Mouse (Mus musculus): ENCODE data around the gene Vmn1r16. TPM values are rescaled to one million over a fixed set of nuclear protein-coding genes. Genes with fewer than 3 reads are reported as not detected.
"Not testable (repeated sequence)": the region's sequence is repeated elsewhere in the genome, so short reads cannot be mapped to it uniquely, and the experiment has no call there.

Vmn1r16 gene
- polyA plus RNA-seq (2015; fragmentation: Nextera tagmentation; extraction: Ambion mirVana), result not detected in 2 replicates

GRCm38 (mm10) chr6:57329394-57329793, at the start of gene Vmn1r16:
Vmn1r16 (minus strand) TSS chr6:57329494.
- Histone ChIP-seq H3K9me3 (replicated peaks; ENCODE audit: control insufficient read depth, low read length) (no peaks in the 10 kb centered on the region), H3K4me3 (ENCODE audit: low read depth, low read length) (no peak within 1 kb of the TSS), H3K9ac (ENCODE audit: low read depth, low read length) (no peak within 1 kb of the TSS), H3K4me1 (ENCODE audit: control insufficient read depth, low read depth, low read length) (no peaks in the 10 kb centered on the region), H3K4me2 (ENCODE audit: low read depth, low read length) (no peak within 1 kb of the TSS), H3K36me3 (ENCODE audit: control insufficient read depth, insufficient read depth) (no peaks in the 10 kb centered on the region), H3K27ac (ENCODE audit: low read length) (no peak within 1 kb of the TSS), H3K27me3 (ENCODE audit: control insufficient read depth, insufficient read depth, low read depth, low read length) (no peaks in the 10 kb centered on the region)
- no peak for ATAC-seq (ENCODE audit: low read depth)
- WGBS (ENCODE audit: insufficient replicate concordance), result 45% methylated on average over 3 of the region's 3 CpGs

DNA sequence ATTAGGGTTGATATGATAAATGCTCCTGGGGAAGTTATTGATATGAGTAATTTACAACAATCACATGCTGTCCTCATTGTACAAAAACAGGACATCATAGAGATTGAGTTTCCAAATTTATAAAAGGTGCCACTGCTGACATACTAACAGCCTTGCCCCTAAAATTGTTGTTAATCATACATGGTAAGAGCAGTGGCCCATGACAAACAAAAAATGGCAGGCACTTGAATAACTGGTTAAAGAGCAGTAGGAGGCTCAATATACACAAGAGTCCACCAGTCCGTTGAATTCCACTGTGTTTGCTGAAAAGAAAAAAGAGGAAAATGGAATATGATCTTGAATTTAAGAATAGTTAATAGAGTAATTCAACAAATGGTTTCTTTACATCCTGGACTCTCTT, 38.2 kb upstream of the Vmn1r16 start:
- H3K4me3 ChIP-seq (ENCODE audit: low read depth, low read length), result no peak overlapping the region
- H3K9me3 ChIP-seq (replicated peaks; ENCODE audit: control insufficient read depth, low read length), result no peaks in the 10 kb centered on the region
- no peaks in the 10 kb centered on the region for H3K4me1 ChIP-seq (ENCODE audit: control insufficient read depth, low read depth, low read length)
- no peak for ATAC-seq (ENCODE audit: low read depth)
- 58% methylated on average over 1 of the region's 1 CpGs for WGBS (ENCODE audit: insufficient replicate concordance)
- no peaks in the 10 kb centered on the region for H3K27me3 ChIP-seq (ENCODE audit: control insufficient read depth, insufficient read depth, low read depth, low read length)
- no peak overlapping the region for H3K9ac ChIP-seq (ENCODE audit: low read depth, low read length)
- no peak overlapping the region for H3K27ac ChIP-seq (ENCODE audit: low read length)
- H3K36me3 ChIP-seq (ENCODE audit: control insufficient read depth, insufficient read depth), result no peaks in the 10 kb centered on the region
- H3K4me2 ChIP-seq (ENCODE audit: low read depth, low read length), result no peak overlapping the region

DNA sequence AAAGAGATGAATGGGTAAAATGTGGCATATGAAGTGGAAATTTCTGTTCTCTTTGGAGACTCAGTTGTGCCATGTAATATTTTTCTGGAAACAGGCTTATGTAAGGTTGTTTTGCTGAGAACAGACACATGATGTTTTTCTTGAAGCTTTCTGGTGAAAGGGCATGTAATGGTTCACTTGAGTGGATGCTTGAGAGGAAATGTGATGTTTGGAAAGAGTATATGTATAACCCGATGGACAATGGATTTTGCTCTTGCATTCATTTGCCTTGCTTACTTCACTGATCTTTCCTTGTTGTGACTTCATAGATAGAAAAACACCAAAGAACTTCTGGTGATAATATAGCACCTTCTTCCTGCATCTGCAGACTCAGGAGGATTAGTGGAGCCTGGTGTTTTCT, 36.6 kb upstream of the Vmn1r16 start:
- WGBS (ENCODE audit: insufficient replicate concordance), result 71% methylated on average over 1 of the region's 1 CpGs
- not testable (repeated sequence) for H3K27me3 ChIP-seq (ENCODE audit: control insufficient read depth, insufficient read depth, low read depth, low read length); H3K9me3 ChIP-seq (replicated peaks; ENCODE audit: control insufficient read depth, low read length); H3K4me2 ChIP-seq (ENCODE audit: low read depth, low read length); H3K27ac ChIP-seq (ENCODE audit: low read length); ATAC-seq (ENCODE audit: low read depth); H3K36me3 ChIP-seq (ENCODE audit: control insufficient read depth, insufficient read depth); H3K4me3 ChIP-seq (ENCODE audit: low read depth, low read length); H3K4me1 ChIP-seq (ENCODE audit: control insufficient read depth, low read depth, low read length); H3K9ac ChIP-seq (ENCODE audit: low read depth, low read length)

GRCm38 (mm10) chr6:57363627-57364026, 34.3 kb upstream of the Vmn1r16 start, which contains the start of gene Vmn1r17:
Vmn1r17 (minus strand) TSS chr6:57363727.
- no peaks in the 10 kb centered on the region for H3K4me1 ChIP-seq (ENCODE audit: control insufficient read depth, low read depth, low read length)
- H3K36me3 ChIP-seq (ENCODE audit: control insufficient read depth, insufficient read depth), result no peaks in the 10 kb centered on the region
- no peak for ATAC-seq (ENCODE audit: low read depth)
- H3K4me3 ChIP-seq (ENCODE audit: low read depth, low read length), result no peak within 1 kb of the TSS
- no peak within 1 kb of the TSS for H3K4me2 ChIP-seq (ENCODE audit: low read depth, low read length)
- H3K9ac ChIP-seq (ENCODE audit: low read depth, low read length), result no peak within 1 kb of the TSS
- WGBS (ENCODE audit: insufficient replicate concordance), result 58% methylated on average over 1 of the region's 1 CpGs
- no peak within 1 kb of the TSS for H3K27ac ChIP-seq (ENCODE audit: low read length)
- no peaks in the 10 kb centered on the region for H3K27me3 ChIP-seq (ENCODE audit: control insufficient read depth, insufficient read depth, low read depth, low read length)
- H3K9me3 ChIP-seq (replicated peaks; ENCODE audit: control insufficient read depth, low read length), result no peaks in the 10 kb centered on the region

DNA sequence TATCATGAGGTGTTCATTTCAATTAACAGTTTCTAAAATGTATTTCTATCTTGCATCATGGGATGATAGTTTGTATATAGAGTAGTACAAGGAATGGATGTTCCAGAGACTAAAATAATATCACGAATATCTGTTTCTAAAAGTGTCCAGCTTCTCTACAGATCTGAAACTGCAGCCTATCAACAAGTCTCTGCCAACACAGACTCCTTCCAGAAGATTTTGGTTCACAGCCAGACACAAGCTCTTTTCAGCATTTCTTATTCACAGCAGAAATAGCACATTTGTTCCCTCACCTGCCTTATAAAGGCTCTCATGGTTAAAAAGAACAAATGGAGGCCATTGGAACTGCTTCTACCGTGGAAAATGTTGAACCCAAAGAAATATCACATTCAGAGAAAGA, 27.6 kb upstream of the Vmn1r16 start:
- no peak overlapping the region for H3K4me3 ChIP-seq (ENCODE audit: low read depth, low read length)
- no peak for ATAC-seq (ENCODE audit: low read depth)
- H3K9ac ChIP-seq (ENCODE audit: low read depth, low read length), result no peak overlapping the region
- no peaks in the 10 kb centered on the region for H3K36me3 ChIP-seq (ENCODE audit: control insufficient read depth, insufficient read depth)
- H3K27me3 ChIP-seq (ENCODE audit: control insufficient read depth, insufficient read depth, low read depth, low read length), result no peaks in the 10 kb centered on the region
- H3K4me2 ChIP-seq (ENCODE audit: low read depth, low read length), result no peak overlapping the region
- no peak overlapping the region for H3K27ac ChIP-seq (ENCODE audit: low read length)
- no peaks in the 10 kb centered on the region for H3K4me1 ChIP-seq (ENCODE audit: control insufficient read depth, low read depth, low read length)
- WGBS (ENCODE audit: insufficient replicate concordance), result 43% methylated on average over 2 of the region's 2 CpGs
- H3K9me3 ChIP-seq (replicated peaks; ENCODE audit: control insufficient read depth, low read length), result no peaks in the 10 kb centered on the region

GRCm38 (mm10) chr6:57326176-57326575, 3.1 kb downstream of the Vmn1r16 start:
- H3K27me3 ChIP-seq (ENCODE audit: control insufficient read depth, insufficient read depth, low read depth, low read length), result no peaks in the 10 kb centered on the region
- H3K27ac ChIP-seq (ENCODE audit: low read length), result no peak overlapping the region
- H3K36me3 ChIP-seq (ENCODE audit: control insufficient read depth, insufficient read depth), result no peaks in the 10 kb centered on the region
- no peaks in the 10 kb centered on the region for H3K4me1 ChIP-seq (ENCODE audit: control insufficient read depth, low read depth, low read length)
- no peak for ATAC-seq (ENCODE audit: low read depth)
- no peak overlapping the region for H3K4me2 ChIP-seq (ENCODE audit: low read depth, low read length)
- H3K9me3 ChIP-seq (replicated peaks; ENCODE audit: control insufficient read depth, low read length), result no peaks in the 10 kb centered on the region
- no peak overlapping the region for H3K9ac ChIP-seq (ENCODE audit: low read depth, low read length)
- no peak overlapping the region for H3K4me3 ChIP-seq (ENCODE audit: low read depth, low read length)

GRCm38 (mm10) chr6:57278952-57279351, 50.3 kb downstream of the Vmn1r16 start:
- Histone ChIP-seq H3K27me3 (ENCODE audit: control insufficient read depth, insufficient read depth, low read depth, low read length) (no peaks in the 10 kb centered on the region), H3K9ac (ENCODE audit: low read depth, low read length) (no peak overlapping the region), H3K9me3 (replicated peaks; ENCODE audit: control insufficient read depth, low read length) (no peaks in the 10 kb centered on the region), H3K36me3 (ENCODE audit: control insufficient read depth, insufficient read depth) (no peaks in the 10 kb centered on the region), H3K4me2 (ENCODE audit: low read depth, low read length) (no peak overlapping the region), H3K27ac (ENCODE audit: low read length) (no peak overlapping the region), H3K4me3 (ENCODE audit: low read depth, low read length) (no peak overlapping the region), H3K4me1 (ENCODE audit: control insufficient read depth, low read depth, low read length) (no peaks in the 10 kb centered on the region)
- ATAC-seq (ENCODE audit: low read depth), result no peak

- no peak overlapping the region for H3K27ac ChIP-seq (ENCODE audit: low read length)
- H3K4me2 ChIP-seq (ENCODE audit: low read depth, low read length), result no peak overlapping the region
- H3K4me3 ChIP-seq (ENCODE audit: low read depth, low read length), result no peak overlapping the region
- no peaks in the 10 kb centered on the region for H3K4me1 ChIP-seq (ENCODE audit: control insufficient read depth, low read depth, low read length)
- H3K9me3 ChIP-seq (replicated peaks; ENCODE audit: control insufficient read depth, low read length), result no peaks in the 10 kb centered on the region
- no peak overlapping the region for H3K9ac ChIP-seq (ENCODE audit: low read depth, low read length)
- no peaks in the 10 kb centered on the region for H3K27me3 ChIP-seq (ENCODE audit: control insufficient read depth, insufficient read depth, low read depth, low read length)
- H3K36me3 ChIP-seq (ENCODE audit: control insufficient read depth, insufficient read depth), result no peaks in the 10 kb centered on the region
- no peak for ATAC-seq (ENCODE audit: low read depth)
Measured at GRCm38 (mm10) chr6:57272517-57272916, 56.8 kb downstream of the Vmn1r16 start.

DNA sequence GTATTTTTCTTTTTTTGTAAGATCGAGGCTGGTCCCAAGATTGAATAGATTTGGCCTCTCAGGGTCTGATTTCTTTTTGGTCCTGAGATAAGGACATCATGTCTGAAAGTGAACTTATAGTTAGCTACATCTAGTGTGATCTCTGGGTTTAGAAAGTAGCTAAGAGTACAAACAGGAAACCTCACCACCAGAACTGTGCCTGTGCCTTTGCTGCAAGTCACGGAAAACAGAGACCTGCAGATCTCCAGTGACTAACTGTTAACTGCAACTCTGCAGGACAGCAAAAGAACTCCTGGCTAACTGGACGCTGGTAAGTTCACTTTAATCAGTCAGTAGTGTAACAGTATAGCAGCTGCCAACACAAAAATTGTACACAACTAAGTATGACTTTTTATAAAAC, 57.4 kb downstream of the Vmn1r16 start:
- Histone ChIP-seq H3K9ac (ENCODE audit: low read depth, low read length) (no peak overlapping the region), H3K27me3 (ENCODE audit: control insufficient read depth, insufficient read depth, low read depth, low read length) (no peaks in the 10 kb centered on the region), H3K36me3 (ENCODE audit: control insufficient read depth, insufficient read depth) (no peaks in the 10 kb centered on the region), H3K4me1 (ENCODE audit: control insufficient read depth, low read depth, low read length) (no peaks in the 10 kb centered on the region), H3K27ac (ENCODE audit: low read length) (no peak overlapping the region), H3K4me3 (ENCODE audit: low read depth, low read length) (no peak overlapping the region), H3K4me2 (ENCODE audit: low read depth, low read length) (no peak overlapping the region), H3K9me3 (replicated peaks; ENCODE audit: control insufficient read depth, low read length) (no peaks in the 10 kb centered on the region)
- 39% methylated on average over 3 of the region's 3 CpGs for WGBS (ENCODE audit: insufficient replicate concordance)
- no peak for ATAC-seq (ENCODE audit: low read depth)

Data from liver, embryonic 16.5 days (tissue).